Mouse (Mus musculus): ENCODE results near the gene Ttyh1.

DNA sequence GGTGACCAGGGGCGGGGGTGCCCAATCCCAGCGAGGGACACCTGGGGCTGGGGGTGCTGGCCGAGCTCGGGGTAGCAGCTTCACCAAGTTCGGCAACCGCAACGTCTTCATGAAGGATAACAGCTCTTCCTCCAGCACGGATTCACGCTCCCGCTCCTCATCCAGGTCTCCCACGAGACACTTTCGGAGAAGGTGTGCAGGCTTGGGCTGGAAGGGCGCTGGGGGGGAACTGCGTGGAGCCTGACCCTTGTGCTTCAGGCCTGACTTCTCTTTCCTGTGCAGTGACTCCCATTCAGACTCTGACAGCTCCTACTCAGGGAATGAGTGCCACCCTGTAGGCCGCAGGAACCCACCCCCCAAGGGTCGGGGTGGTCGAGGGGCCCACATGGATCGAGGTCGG, 24.3 kb downstream of the Ttyh1 start:
- TF ChIP-seq EP300 (optimal IDR thresholded peaks at IDR 0.05) (no peak), CTCF (IDR thresholded peaks at IDR 0.05; ENCODE audit: low read depth) (no peak)

Measured in stomach, postnatal 0 days (tissue).